In genomic region chr16:29216395-29217295, GRCm38 (mm10) we compare ENCODE assay signal across 12 mouse cellular contexts. TPM values are rescaled to one million over a fixed set of nuclear protein-coding genes. Genes with fewer than 3 reads are reported as not detected.
DNase-seq lines count a peak whose midpoint lies in the region; ATAC-seq lines count a peak whose summit lies in the region.
"Had no signal": no experiment of that assay in that cellular context is flagged by ENCODE, and none has a peak within 500 bp of the region (broad histone marks: within the 10 kb centered on the region; RNA-seq: fewer than 3 reads in every experiment).

No protein-coding gene starts in this region.

- H3K9me3 ChIP-seq in embryonic facial prominence, embryonic 11.5 days (replicated peaks; ENCODE audit: control insufficient read depth, low read length): no peaks in the 10 kb centered on the region
- H3K9me3 ChIP-seq in embryonic facial prominence, embryonic 10.5 days: no peaks in the 10 kb centered on the region
- H3K9me3 ChIP-seq in forebrain, embryonic 14.5 days (replicated peaks; ENCODE audit: control insufficient read depth, low read length): no peaks in the 10 kb centered on the region
- H3K9me3 ChIP-seq in neural tube, embryonic 14.5 days (ENCODE audit: control insufficient read depth, low read length): no peaks in the 10 kb centered on the region
- H3K9me3 ChIP-seq: embryonic facial prominence, embryonic 12.5 days; liver, embryonic 15.5 days had no signal

- no peaks in the 10 kb centered on the region for H3K36me3 ChIP-seq in embryonic facial prominence, embryonic 11.5 days (replicated peaks; ENCODE audit: control insufficient read depth, insufficient read depth, low read depth, low read length)
- H3K36me3 ChIP-seq in embryonic facial prominence, embryonic 10.5 days (replicated peaks): no peaks in the 10 kb centered on the region
- no peaks in the 10 kb centered on the region for H3K36me3 ChIP-seq in forebrain, embryonic 14.5 days (ENCODE audit: control insufficient read depth, insufficient read depth, low read length)
- H3K36me3 ChIP-seq in neural tube, embryonic 14.5 days (ENCODE audit: control insufficient read depth, insufficient read depth, low read length): no peaks in the 10 kb centered on the region
- H3K36me3 ChIP-seq: embryonic facial prominence, embryonic 12.5 days; liver, embryonic 15.5 days had no signal

- no peak for ATAC-seq in embryonic facial prominence, embryonic 11.5 days (replicated peaks; ENCODE audit: insufficient number of reproducible peaks, low FRiP score, low TSS enrichment, low read depth)
- ATAC-seq in forebrain, embryonic 14.5 days: peak; percentile 89
- peak; percentile 41; the same call in 1 of the 2 replicates for ATAC-seq in neural tube, embryonic 14.5 days (ENCODE audit: low read depth)
- ATAC-seq: Patski had no signal

- WGBS in embryonic facial prominence, embryonic 11.5 days: 84% methylated on average over 5 of the region's 5 CpGs
- 82% methylated on average over 5 of the region's 5 CpGs for WGBS in embryonic facial prominence, embryonic 10.5 days
- 61% methylated on average over 5 of the region's 5 CpGs for WGBS in forebrain, embryonic 14.5 days
- 66% methylated on average over 5 of the region's 5 CpGs for WGBS in neural tube, embryonic 14.5 days

- no peaks in the 10 kb centered on the region for H3K4me1 ChIP-seq in embryonic facial prominence, embryonic 11.5 days (ENCODE audit: control insufficient read depth, insufficient read depth, low read length)
- no peaks in the 10 kb centered on the region for H3K4me1 ChIP-seq in embryonic facial prominence, embryonic 10.5 days
- no peaks in the 10 kb centered on the region; the same call in 1 of the 2 replicates for H3K4me1 ChIP-seq in forebrain, embryonic 14.5 days (ENCODE audit: control insufficient read depth, insufficient read depth, low read length)
- H3K4me1 ChIP-seq in neural tube, embryonic 14.5 days (ENCODE audit: control insufficient read depth, insufficient read depth, low read length): no peaks in the 10 kb centered on the region
- H3K4me1 ChIP-seq: embryonic facial prominence, embryonic 12.5 days; liver, embryonic 15.5 days had no signal

- DNase-seq in embryonic facial prominence, embryonic 11.5 days (ENCODE audit: low spot score): peak; percentile 20
- no peak for DNase-seq in embryonic facial prominence, embryonic 10.5 days (ENCODE audit: low spot score)
- DNase-seq in forebrain, embryonic 14.5 days (ENCODE audit: low spot score): peak; percentile 75
- DNase-seq in layer of hippocampus, adult 9-11 months: peak; percentile 70
- DNase-seq in lung, postnatal 36 days: no peak
- no peak for DNase-seq in embryo, embryonic 10.5 days (ENCODE audit: low spot score)
- DNase-seq in T-cell, adult 2 months (ENCODE audit: low spot score): no peak
- DNase-seq: kidney, postnatal 4 days had no signal

- H3K4me3 ChIP-seq in embryonic facial prominence, embryonic 11.5 days (ENCODE audit: low read depth, low read length): no peak overlapping the region
- H3K4me3 ChIP-seq in embryonic facial prominence, embryonic 10.5 days: no peak overlapping the region
- no peak overlapping the region for H3K4me3 ChIP-seq in forebrain, embryonic 14.5 days (ENCODE audit: low read depth, low read length)
- H3K4me3 ChIP-seq in neural tube, embryonic 14.5 days (ENCODE audit: low read depth, low read length): no peak overlapping the region
- H3K4me3 ChIP-seq: embryonic facial prominence, embryonic 12.5 days; liver, embryonic 15.5 days had no signal

- H3K27me3 ChIP-seq in embryonic facial prominence, embryonic 11.5 days (ENCODE audit: control insufficient read depth, insufficient read depth, low read length): no peaks in the 10 kb centered on the region
- H3K27me3 ChIP-seq in embryonic facial prominence, embryonic 10.5 days (replicated peaks; ENCODE audit: low read depth, poor library complexity, severe bottlenecking): peaks cover 10% of the 10 kb centered on the region
- no peaks in the 10 kb centered on the region for H3K27me3 ChIP-seq in forebrain, embryonic 14.5 days (replicated peaks; ENCODE audit: control insufficient read depth, insufficient read depth, low read length)
- H3K27me3 ChIP-seq in neural tube, embryonic 14.5 days (ENCODE audit: control insufficient read depth, insufficient read depth, low read length): no peaks in the 10 kb centered on the region
- H3K27me3 ChIP-seq: embryonic facial prominence, embryonic 12.5 days; liver, embryonic 15.5 days had no signal

- H3K27ac ChIP-seq in embryonic facial prominence, embryonic 11.5 days (replicated peaks; ENCODE audit: low read depth, low read length): no peak overlapping the region
- H3K27ac ChIP-seq in embryonic facial prominence, embryonic 10.5 days (replicated peaks): no peak overlapping the region
- H3K27ac ChIP-seq in forebrain, embryonic 14.5 days (ENCODE audit: low read depth, low read length): no peak overlapping the region
- no peak overlapping the region for H3K27ac ChIP-seq in neural tube, embryonic 14.5 days (ENCODE audit: low read depth, low read length)
- H3K27ac ChIP-seq: embryonic facial prominence, embryonic 12.5 days; liver, embryonic 15.5 days had no signal

- no peak overlapping the region for H3K4me2 ChIP-seq in embryonic facial prominence, embryonic 11.5 days (ENCODE audit: low read depth, low read length)
- no peak overlapping the region for H3K4me2 ChIP-seq in forebrain, embryonic 14.5 days (ENCODE audit: low read length)
- H3K4me2 ChIP-seq in neural tube, embryonic 14.5 days (ENCODE audit: low read depth, low read length): no peak overlapping the region
- H3K4me2 ChIP-seq: embryonic facial prominence, embryonic 12.5 days; liver, embryonic 15.5 days had no signal

- H3K9ac ChIP-seq in embryonic facial prominence, embryonic 11.5 days (replicated peaks; ENCODE audit: low read length): no peak overlapping the region
- no peak overlapping the region for H3K9ac ChIP-seq in forebrain, embryonic 14.5 days (ENCODE audit: low read length)
- no peak overlapping the region for H3K9ac ChIP-seq in neural tube, embryonic 14.5 days (replicated peaks; ENCODE audit: low read depth, low read length)
- H3K9ac ChIP-seq: embryonic facial prominence, embryonic 12.5 days; liver, embryonic 15.5 days had no signal

RNA-seq across cellular contexts. Expression of gene Hrasls, which starts 7.2 kb away (rescaled TPM):
- polyA plus RNA-seq in embryonic facial prominence, embryonic 11.5 days (2014; fragmentation: Nextera tagmentation; extraction: Ambion mirVana): 1.4 and 1.9 TPM in 2 replicates
- polyA plus RNA-seq in embryonic facial prominence, embryonic 10.5 days (2016; fragmentation: Nextera tagmentation; extraction: Ambion mirVana): 0.92 and 1.5 TPM in 2 replicates
- polyA plus RNA-seq in forebrain, embryonic 14.5 days (2014; fragmentation: Nextera tagmentation; extraction: Ambion mirVana): 3.0 and 3.3 TPM in 2 replicates
- 3.4 and 4.3 TPM in 2 replicates for polyA plus RNA-seq in neural tube, embryonic 14.5 days (2014; fragmentation: Nextera tagmentation; extraction: Ambion mirVana)
- polyA plus RNA-seq: Patski had no signal

Comparison
In these comparisons a context has a peak if more than half of its experiments do, and no peak if none do; other contexts are left out.
1. DNase-seq: peak in embryonic facial prominence, embryonic 11.5 days (single experiment), forebrain, embryonic 14.5 days (single experiment) and layer of hippocampus, adult 9-11 months (single experiment); none in embryonic facial prominence, embryonic 10.5 days (single experiment), lung, postnatal 36 days (single experiment), embryo, embryonic 10.5 days (single experiment) and T-cell, adult 2 months (single experiment).